Mouse (Mus musculus) CH12.LX (cell line): Measurements from ENCODE around the gene Gucy2c. TPM values are rescaled to one million over a fixed set of nuclear protein-coding genes. Genes with fewer than 3 reads are reported as not detected.
A peak's percentile ranks its signal among the peaks of the same experiment; 100 is the strongest.

ENCODE experiments used
- DNase-seq: peaks from one replicate; pipeline ENCODE4 v3.0.0-alpha.2; 2013; ENCODE audit errors: extremely low read depth
- H3K27ac ChIP-seq: 2 replicates; pipeline ENCODE4 v1.5.1; 2012; ENCODE audit warnings: low read depth, mild to moderate bottlenecking, control low read depth, moderate library complexity; ENCODE audit not compliant: insufficient read depth
- H3K27me3 ChIP-seq: replicated peaks from 2 replicates; pipeline ENCODE3; 2012; ENCODE audit warnings: inconsistent platforms
- H3K36me3 ChIP-seq, 2 experiments: replicated peaks in 1 of 2; 2 replicates each; pipeline versions ENCODE3 to v1.6.1; 2012; ENCODE audit warnings: inconsistent platforms in 1 of 2, low read length in 1 of 2, mild to moderate bottlenecking in 1 of 2, mixed read lengths in 1 of 2, moderate library complexity in 1 of 2; ENCODE audit not compliant: control insufficient read depth in 1 of 2, insufficient read depth in 1 of 2
- H3K4me1 ChIP-seq, 2 experiments: 2 replicates each; pipeline ENCODE4 v1.6.1; 2012; ENCODE audit warnings: inconsistent platforms in 1 of 2, moderate library complexity in 1 of 2; ENCODE audit not compliant: insufficient read depth in 2 of 2, control insufficient read depth in 1 of 2
- H3K4me2 ChIP-seq: 2 replicates; pipeline ENCODE4 v1.6.1; 2012; ENCODE audit warnings: low read depth, mild to moderate bottlenecking, control low read depth; ENCODE audit not compliant: poor library complexity, insufficient read depth, severe bottlenecking
- H3K4me3 ChIP-seq, 3 experiments: fragments of 150-350 bp in 1 of 3; sonication (generic) in 1 of 3; replicated peaks in 1 of 3; 2 replicates each; pipeline versions ENCODE3 to v1.5.1; 2011 to 2012; ENCODE audit warnings: low read depth in 2 of 3, low read length in 2 of 3, mild to moderate bottlenecking in 2 of 3, moderate library complexity in 2 of 3, control low read depth in 1 of 3, improper control_type of control experiment in 1 of 3, inconsistent platforms in 1 of 3, mixed read lengths in 1 of 3; ENCODE audit not compliant: poor library complexity in 1 of 3
- H3K79me2 ChIP-seq: replicated peaks from 2 replicates; pipeline ENCODE4 v1.6.1; 2012; ENCODE audit warnings: mild to moderate bottlenecking, moderate library complexity; ENCODE audit not compliant: control insufficient read depth, poor library complexity, insufficient read depth, severe bottlenecking; ENCODE audit errors: extremely low read depth
- H3K9ac ChIP-seq: 2 replicates; pipeline ENCODE4 v1.6.1; 2012; ENCODE audit warnings: low read depth, mild to moderate bottlenecking, control low read depth, moderate library complexity; ENCODE audit not compliant: insufficient read depth
- H3K9me3 ChIP-seq: replicated peaks from 2 replicates; pipeline ENCODE3; 2012; ENCODE audit warnings: low read length, inconsistent platforms, mixed read lengths
- CHD1 ChIP-seq: IDR thresholded peaks from 2 replicates; pipeline ENCODE4 v1.6.1; 2012; ENCODE audit warnings: low read depth, low read length, improper control_type of control experiment, inconsistent platforms
- ELF1 ChIP-seq: IDR thresholded peaks from 2 replicates; pipeline ENCODE4 v1.6.1; 2014; ENCODE audit warnings: low read depth, mild to moderate bottlenecking, inconsistent platforms, low read length, improper control_type of control experiment
- GABPA ChIP-seq: IDR thresholded peaks from 2 replicates; pipeline ENCODE4 v1.6.1; 2012; ENCODE audit warnings: low read depth, low read length, improper control_type of control experiment, inconsistent platforms; ENCODE audit not compliant: insufficient replicate concordance
- IRF4 ChIP-seq: IDR thresholded peaks from 2 replicates; pipeline ENCODE4 v1.6.1; 2014; ENCODE audit warnings: low read depth, mild to moderate bottlenecking, inconsistent platforms, low read length, improper control_type of control experiment
- JUN ChIP-seq: IDR thresholded peaks from 2 replicates; pipeline ENCODE4 v1.6.1; 2011; ENCODE audit warnings: low read depth, mild to moderate bottlenecking, low read length, improper control_type of control experiment, moderate library complexity; ENCODE audit not compliant: insufficient read depth
- JUND ChIP-seq: conservative IDR thresholded peaks from 2 replicates; pipeline ENCODE4 v1.6.1; 2011; ENCODE audit warnings: low read depth, low read length, improper control_type of control experiment
- MAFK ChIP-seq: IDR thresholded peaks from 2 replicates; pipeline ENCODE4 v1.6.1; 2011; ENCODE audit warnings: low read length, improper control_type of control experiment; ENCODE audit not compliant: insufficient replicate concordance
- MAX ChIP-seq: IDR thresholded peaks from 2 replicates; pipeline ENCODE4 v1.6.1; 2011; ENCODE audit warnings: low read length, improper control_type of control experiment
- MEF2A ChIP-seq: IDR thresholded peaks from 2 replicates; pipeline ENCODE4 v1.6.1; 2014; ENCODE audit warnings: low read depth, mild to moderate bottlenecking, inconsistent platforms, low read length, improper control_type of control experiment, borderline replicate concordance
- MXI1 ChIP-seq: IDR thresholded peaks from 2 replicates; pipeline ENCODE4 v1.6.1; 2011; ENCODE audit warnings: mild to moderate bottlenecking, low read depth, low read length, improper control_type of control experiment
- MYC ChIP-seq: IDR thresholded peaks from 2 replicates; pipeline ENCODE4 v1.6.1; 2011; ENCODE audit warnings: low read depth, mild to moderate bottlenecking, improper control_type of control experiment, low read length
- NRF1 ChIP-seq: IDR thresholded peaks from 2 replicates; pipeline ENCODE4 v1.6.1; 2014; ENCODE audit warnings: low read depth, mild to moderate bottlenecking, inconsistent platforms, low read length, improper control_type of control experiment, moderate library complexity
- POLR2A ChIP-seq: IDR thresholded peaks from 2 replicates; pipeline ENCODE4 v1.6.1; 2011; ENCODE audit warnings: low read depth, mild to moderate bottlenecking, improper control_type of control experiment, low read length
- POLR2AphosphoS2 ChIP-seq: IDR thresholded peaks from 2 replicates; pipeline ENCODE4 v1.6.1; 2011; ENCODE audit warnings: low read depth, low read length, improper control_type of control experiment
- TCF12 ChIP-seq: IDR thresholded peaks from 2 replicates; pipeline ENCODE4 v1.6.1; 2014; ENCODE audit warnings: low read depth, mild to moderate bottlenecking, inconsistent platforms, low read length, improper control_type of control experiment
- UBTF ChIP-seq: IDR thresholded peaks from 2 replicates; pipeline ENCODE4 v1.6.1; 2012; ENCODE audit warnings: low read depth, mild to moderate bottlenecking, inconsistent platforms, low read length, improper control_type of control experiment, moderate library complexity
- USF1 ChIP-seq: IDR thresholded peaks from 2 replicates; pipeline ENCODE4 v1.6.1; 2014; ENCODE audit warnings: low read depth, mild to moderate bottlenecking, inconsistent platforms, low read length, improper control_type of control experiment
- USF2 ChIP-seq: conservative IDR thresholded peaks from 2 replicates; pipeline ENCODE4 v1.6.1; 2011; ENCODE audit warnings: low read depth, low read length, improper control_type of control experiment
- ZC3H11A ChIP-seq: IDR thresholded peaks from 2 replicates; pipeline ENCODE4 v1.6.1; 2012; ENCODE audit warnings: low read depth, mild to moderate bottlenecking, inconsistent platforms, low read length, improper control_type of control experiment
- ZKSCAN1 ChIP-seq: IDR thresholded peaks from 2 replicates; pipeline ENCODE4 v1.6.1; 2012; ENCODE audit warnings: low read depth, inconsistent platforms, low read length, improper control_type of control experiment, borderline replicate concordance
- ZMIZ1 ChIP-seq: IDR thresholded peaks from 2 replicates; pipeline ENCODE4 v1.6.1; 2012; ENCODE audit warnings: low read depth, mild to moderate bottlenecking, inconsistent platforms, low read length, improper control_type of control experiment
- ZNF384 ChIP-seq: IDR thresholded peaks from 2 replicates; pipeline ENCODE4 v1.6.1; 2012; ENCODE audit warnings: low read depth, low read length, improper control_type of control experiment, inconsistent platforms
- dilution Hi-C: fragments of 300-500 bp; cut with MboI; formaldehyde crosslinking; loops from 2 replicates; pipeline ENCODE4 v1.14.3; 2020; ENCODE audit warnings: low sequenced_read_pairs; ENCODE audit not compliant: extremely low pct_unique_long_range_greater_than_20kb, extremely low pct_ligation_motif_present
- in situ Hi-C: fragments of 300-500 bp; cut with MboI; formaldehyde crosslinking; loops from 3 replicates; pipeline ENCODE4 v1.14.3; 2019; ENCODE audit warnings: low sequenced_read_pairs, low pct_ligation_motif_present, low pct_unique_long_range_greater_than_20kb, mixed read lengths
- polyA plus RNA-seq: library from polyadenylated mRNA; unstranded; fragments of >175 nt; gene quantifications from 2 replicates; pipeline ENCODE4 v1.2.1, GENCODE M21; 2012; ENCODE audit warnings: low read depth; ENCODE audit not compliant: insufficient read length
- total RNA-seq, 2 experiments: library from RNA; depleted of rRNA; stranded (reverse); fragments of 300-350 nt in 1 of 2; fragments of >200 nt in 1 of 2; gene quantifications; 2 replicates each; pipeline ENCODE4 v1.2.3; 2012 to 2014

Gucy2c gene
- total and polyA plus RNA-seq, 3 experiments, result 0.08 to 0.13 (median 0.10) TPM

DNA sequence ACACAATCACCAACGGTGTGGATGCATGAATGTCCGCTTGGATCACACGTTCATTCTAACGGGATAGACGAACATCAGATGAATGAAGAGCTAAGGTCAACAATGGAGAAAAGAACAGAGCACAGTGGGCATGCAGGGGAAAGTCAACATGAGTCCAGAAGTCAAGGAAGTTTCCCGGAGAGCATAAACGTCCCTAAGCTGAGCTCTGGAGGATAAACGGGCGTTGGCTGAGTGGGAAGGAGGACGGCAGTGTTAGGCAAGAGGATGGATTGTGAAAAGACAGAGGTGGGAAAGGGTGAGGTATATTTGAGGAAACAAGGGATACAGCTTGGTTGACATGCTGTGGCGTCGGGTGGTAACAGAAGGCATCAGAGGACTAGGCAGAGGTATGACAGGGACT is 581 bp upstream of the Gucy2c start:
- Histone ChIP-seq H3K9me3 (no peaks in the 10 kb centered on the region), H3K4me1 (peaks cover 0 to 2% of the 10 kb centered on the region in 2 experiments; a peak in 1 of 4 replicates), H3K4me2 (no peak overlapping the region), H3K9ac (no peak overlapping the region), H3K27me3 (no peaks in the 10 kb centered on the region), H3K4me3 (no peak overlapping the region), H3K36me3 (no peaks in the 10 kb centered on the region), H3K27ac (no peak overlapping the region), H3K79me2 (no peaks in the 10 kb centered on the region)
- no peak for DNase-seq
- dilution Hi-C loops, result no loop called here
- in situ Hi-C loops, result no loop called here
- no peak for TF ChIP-seq MAX
- TF ChIP-seq JUND, result no peak
- TF ChIP-seq UBTF, result no peak
- TF ChIP-seq MXI1, result no peak
- TF ChIP-seq MEF2A, result no peak
- TF ChIP-seq ELF1, result no peak
- TF ChIP-seq ZMIZ1, result no peak
- no peak for TF ChIP-seq POLR2A

DNA sequence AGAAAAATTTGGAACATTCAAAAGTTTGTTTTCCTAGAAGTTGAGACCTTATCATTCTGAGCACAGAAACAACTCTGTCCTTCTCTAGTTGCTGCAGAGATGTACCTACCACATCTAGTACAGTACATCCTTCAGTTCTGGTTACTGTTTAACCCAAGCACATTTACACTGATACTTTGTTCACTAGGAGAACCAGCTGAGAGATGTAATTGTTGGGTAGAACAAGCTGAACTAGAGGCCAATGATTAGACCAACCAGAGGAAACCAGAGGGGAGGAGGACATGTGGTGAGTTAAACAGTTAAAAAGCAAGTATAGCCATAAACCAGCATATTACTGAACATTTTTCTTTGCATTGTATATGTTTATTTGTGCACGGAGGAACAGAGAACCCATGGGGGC is 5.2 kb downstream of the Gucy2c start:
- TF ChIP-seq MAFK (no peak), ZMIZ1 (0 out of 2 replicates have a peak, but pooled peaks have one; percentile 23), IRF4 (no peak)
- no peak overlapping the region for H3K9ac ChIP-seq
- H3K79me2 ChIP-seq, result no peaks in the 10 kb centered on the region
- no peaks in the 10 kb centered on the region for H3K36me3 ChIP-seq
- H3K4me1 ChIP-seq, result 0 out of 4 replicates have a peak, but pooled peaks cover 0 to 1% of the 10 kb centered on the region in 2 experiments
- dilution Hi-C loops (no loop called here), in situ Hi-C loops (no loop called here)
- no peak overlapping the region for H3K4me2 ChIP-seq
- no peak overlapping the region for H3K27ac ChIP-seq
- no peaks in the 10 kb centered on the region for H3K27me3 ChIP-seq
- no peaks in the 10 kb centered on the region for H3K9me3 ChIP-seq
- no peak for DNase-seq
- H3K4me3 ChIP-seq, result no peak overlapping the region

DNA sequence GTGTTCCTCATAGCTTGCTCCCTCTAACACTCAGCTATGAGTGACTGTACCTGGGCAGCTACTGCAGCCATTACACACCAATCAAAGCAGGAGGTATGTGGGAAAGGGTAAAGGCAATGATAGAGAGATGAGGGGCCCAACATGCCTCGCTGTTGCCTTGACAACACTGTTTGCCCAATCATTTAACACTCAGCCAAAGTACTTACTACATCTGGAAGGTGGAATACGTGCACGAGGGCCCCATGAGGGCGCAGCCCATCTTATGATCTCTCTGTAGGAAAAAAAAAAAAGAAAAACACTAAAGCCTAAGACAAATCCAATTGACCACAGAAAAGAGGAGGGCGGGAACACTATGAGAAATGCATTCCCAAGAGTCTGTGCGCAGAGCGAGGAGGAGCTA is 11.7 kb downstream of the Gucy2c start:
- in situ Hi-C loops, result no loop called here
- no peaks in the 10 kb centered on the region for H3K79me2 ChIP-seq
- H3K9me3 ChIP-seq, result no peaks in the 10 kb centered on the region
- peaks cover 0 to 2% of the 10 kb centered on the region in 2 experiments; a peak in 1 of 4 replicates for H3K4me1 ChIP-seq
- no peak overlapping the region for H3K4me2 ChIP-seq
- no peak for DNase-seq
- H3K4me3 ChIP-seq, result no peak overlapping the region
- H3K27ac ChIP-seq, result no peak overlapping the region
- no peak overlapping the region for H3K9ac ChIP-seq
- H3K27me3 ChIP-seq, result peaks cover 3% of the 10 kb centered on the region
- H3K36me3 ChIP-seq, result no peaks in the 10 kb centered on the region
- TF ChIP-seq MYC, result no peak
- no peak for TF ChIP-seq USF2
- TF ChIP-seq GABPA, result no peak
- TF ChIP-seq TCF12, result no peak
- TF ChIP-seq JUN, result no peak
- TF ChIP-seq CHD1, result no peak
- TF ChIP-seq MEF2A, result no peak
- no peak for TF ChIP-seq POLR2AphosphoS2
- TF ChIP-seq ZNF384, result no peak
- no peak for TF ChIP-seq ZC3H11A
- no peak for TF ChIP-seq MXI1
- no peak for TF ChIP-seq USF1
- no peak for TF ChIP-seq NRF1
- no peak for TF ChIP-seq MAX
- no peak for TF ChIP-seq ZKSCAN1
- dilution Hi-C loops, result no loop called here
